In genomic region chr8:118815055-118815454, GRCm38 (mm10) we compare ENCODE assay signal across 22 mouse cellular contexts.
DNase-seq lines count a peak whose midpoint lies in the region; ATAC-seq lines count a peak whose summit lies in the region.
"Had no signal": no experiment of that assay in that cellular context is flagged by ENCODE, and none has a peak within 500 bp of the region (broad histone marks: within the 10 kb centered on the region; RNA-seq: fewer than 3 reads in every experiment).

No protein-coding gene starts in this region.

- WGBS in neural tube, embryonic 13.5 days = 30% methylated on average over 10 of the region's 10 CpGs
- 8% methylated on average over 10 of the region's 10 CpGs for WGBS in forebrain, embryonic 16.5 days

- peak; percentile 36; the same call in 1 of the 2 replicates for ATAC-seq in neural tube, embryonic 13.5 days (ENCODE audit: low read depth)
- ATAC-seq in forebrain, embryonic 16.5 days = peak; percentile 45; the same call in 1 of the 2 replicates
- ATAC-seq: activated CD4-positive, CD25-positive, alpha-beta regulatory T cell, adult 4 months; Patski had no signal

- no peak overlapping the region for H3K4me3 ChIP-seq in neural tube, embryonic 13.5 days
- H3K4me3 ChIP-seq in forebrain, embryonic 16.5 days (replicated peaks; ENCODE audit: low read length) = no peak overlapping the region
- H3K4me3 ChIP-seq: embryonic facial prominence, embryonic 13.5 days; gastrocnemius, adult 2 months; heart, embryonic 15.5 days; limb, embryonic 10.5 days had no signal

- no peaks in the 10 kb centered on the region for H3K36me3 ChIP-seq in neural tube, embryonic 13.5 days
- H3K36me3 ChIP-seq in forebrain, embryonic 16.5 days (ENCODE audit: control insufficient read depth, insufficient read depth) = no peaks in the 10 kb centered on the region
- H3K36me3 ChIP-seq: embryonic facial prominence, embryonic 13.5 days; heart, embryonic 15.5 days; limb, embryonic 10.5 days had no signal

- peak; percentile 13 for DNase-seq in layer of hippocampus, adult 11-12 months (ENCODE audit: low spot score)
- DNase-seq in layer of hippocampus, postnatal 14 days (ENCODE audit: low spot score in 2 of 2) = no peak
- DNase-seq in neural tube, embryonic 10.5 days (ENCODE audit: extremely low spot score, low spot score) = no peak
- no peak for DNase-seq in cerebellum, adult 18-20 months
- DNase-seq in natural killer cell, adult 2 months (ENCODE audit: low spot score in 2 of 2) = no peak
- DNase-seq: adrenal gland, postnatal 25 days; cerebellum, adult 9-11 months; gastrocnemius, adult 2 months; heart, adult 11 months; kidney, adult 9 months; lung, embryonic 14.5 days; right cerebral cortex, adult 18-20 months; spleen, adult 18-20 months had no signal

- H3K27ac ChIP-seq in neural tube, embryonic 13.5 days (replicated peaks) = peak overlapping the region; percentile 63
- no peak overlapping the region for H3K27ac ChIP-seq in forebrain, embryonic 16.5 days (ENCODE audit: low read length)
- H3K27ac ChIP-seq: embryonic facial prominence, embryonic 13.5 days; gastrocnemius, adult 2 months; heart, embryonic 15.5 days; limb, embryonic 10.5 days; macrophage had no signal

- 0 out of 2 replicates have a peak, but pooled peaks cover 11% of the 10 kb centered on the region for H3K4me1 ChIP-seq in neural tube, embryonic 13.5 days (replicated peaks)
- H3K4me1 ChIP-seq in forebrain, embryonic 16.5 days (replicated peaks; ENCODE audit: control insufficient read depth, insufficient read depth, low read length) = no peaks in the 10 kb centered on the region; the same call in none of the 2 replicates
- H3K4me1 ChIP-seq: limb, embryonic 10.5 days had no signal

- H3K9me3 ChIP-seq in neural tube, embryonic 13.5 days = no peaks in the 10 kb centered on the region
- no peaks in the 10 kb centered on the region for H3K9me3 ChIP-seq in forebrain, embryonic 16.5 days (ENCODE audit: control insufficient read depth, low read length)
- H3K9me3 ChIP-seq: embryonic facial prominence, embryonic 13.5 days; heart, embryonic 15.5 days; limb, embryonic 10.5 days had no signal

- H3K27me3 ChIP-seq in neural tube, embryonic 13.5 days = no peaks in the 10 kb centered on the region
- H3K27me3 ChIP-seq in forebrain, embryonic 16.5 days (replicated peaks; ENCODE audit: control insufficient read depth, insufficient read depth, low read length) = no peaks in the 10 kb centered on the region
- H3K27me3 ChIP-seq: embryonic facial prominence, embryonic 13.5 days; heart, embryonic 15.5 days; Patski had no signal

- no peak overlapping the region for H3K4me2 ChIP-seq in neural tube, embryonic 13.5 days
- no peak overlapping the region for H3K4me2 ChIP-seq in forebrain, embryonic 16.5 days (ENCODE audit: low read length)
- H3K4me2 ChIP-seq: embryonic facial prominence, embryonic 13.5 days; heart, embryonic 15.5 days; liver, embryonic 11.5 days; lung, embryonic 14.5 days had no signal

- H3K9ac ChIP-seq in neural tube, embryonic 13.5 days = no peak overlapping the region
- no peak overlapping the region for H3K9ac ChIP-seq in forebrain, embryonic 16.5 days (replicated peaks; ENCODE audit: low read depth, low read length)
- H3K9ac ChIP-seq: embryonic facial prominence, embryonic 13.5 days; heart, embryonic 15.5 days; lung, embryonic 14.5 days had no signal
